Comparison of ENCODE assay signal across 8 mouse cellular contexts in genomic region chr11:5789754-5790333, GRCm38 (mm10). TPM values are rescaled to one million over a fixed set of nuclear protein-coding genes. Genes with fewer than 3 reads are reported as not detected.
DNase-seq lines count a peak whose midpoint lies in the region; ATAC-seq and TF ChIP-seq lines count a peak whose summit lies in the region.

No protein-coding gene starts in this region.

- no peak for DNase-seq in lung, postnatal 4 days
- no peak for DNase-seq in liver, embryonic 14.5 days (ENCODE audit: low read depth in 3 of 3, low spot score in 3 of 3)
- DNase-seq in splenic B cell, adult 2 months (ENCODE audit: low read depth, low spot score), result peak; percentile 86
- no peak for DNase-seq in retina, postnatal 1 day
- no peak for DNase-seq in kidney, postnatal 10 days

- H3K27ac ChIP-seq in lung, embryonic 15.5 days, result no peak overlapping the region
- no peak overlapping the region for H3K27ac ChIP-seq in embryonic fibroblast, embryonic 13.5 days (ENCODE audit: insufficient read depth, low read length)
- peak overlapping the region; percentile 97 for H3K27ac ChIP-seq in liver, embryonic 14.5 days

- H3K9me3 ChIP-seq in lung, embryonic 15.5 days, result no peaks in the 10 kb centered on the region
- H3K9me3 ChIP-seq in liver, embryonic 14.5 days (ENCODE audit: control insufficient read depth, low read length), result no peaks in the 10 kb centered on the region

- H3K4me2 ChIP-seq in lung, embryonic 15.5 days, result peak overlapping the region; percentile 73
- H3K4me2 ChIP-seq in liver, embryonic 14.5 days (ENCODE audit: low read depth), result peak overlapping the region; percentile 99

- TF ChIP-seq EP300 in liver, embryonic 14.5 days (IDR thresholded peaks at IDR 0.05; ENCODE audit: low read depth), result no peak

- 69% methylated on average over 3 of the region's 3 CpGs for WGBS in lung, embryonic 15.5 days
- WGBS in liver, embryonic 14.5 days (ENCODE audit: insufficient replicate concordance), result 33% methylated on average over 3 of the region's 3 CpGs

- H3K4me3 ChIP-seq in lung, embryonic 15.5 days, result peak overlapping the region; percentile 81
- peak overlapping the region; percentile 81; the same call in 1 of the 2 replicates for H3K4me3 ChIP-seq in embryonic fibroblast, embryonic 13.5 days (ENCODE audit: insufficient read depth, low read length)
- peak overlapping the region; percentile 75 to 82 for H3K4me3 ChIP-seq in liver, embryonic 14.5 days (ENCODE audit: insufficient read depth in 1 of 2, low read depth in 2 of 2, low read length in 2 of 2)

- no peaks in the 10 kb centered on the region for H3K27me3 ChIP-seq in lung, embryonic 15.5 days
- no peaks in the 10 kb centered on the region for H3K27me3 ChIP-seq in liver, embryonic 14.5 days (ENCODE audit: control insufficient read depth, insufficient read depth, low read length)
- no peaks in the 10 kb centered on the region for H3K27me3 ChIP-seq in splenic B cell, adult 2 months (ENCODE audit: control insufficient read depth, insufficient read depth, low read length, poor library complexity, severe bottlenecking)

- no peak for TF ChIP-seq CTCF in embryonic fibroblast, embryonic 13.5 days (IDR thresholded peaks at IDR 0.05; ENCODE audit: borderline replicate concordance, insufficient read depth, low read length)
- no peak for TF ChIP-seq CTCF in liver, embryonic 14.5 days (IDR thresholded peaks at IDR 0.05; ENCODE audit: low read depth)

- H3K36me3 ChIP-seq in lung, embryonic 15.5 days, result peaks cover 38% of the 10 kb centered on the region
- H3K36me3 ChIP-seq in liver, embryonic 14.5 days (replicated peaks; ENCODE audit: control insufficient read depth, insufficient read depth, low read depth), result peaks cover 11% of the 10 kb centered on the region
- peaks cover 13% of the 10 kb centered on the region for H3K36me3 ChIP-seq in splenic B cell, adult 2 months (ENCODE audit: control insufficient read depth, insufficient read depth, low read length, poor library complexity, severe bottlenecking)

- peaks cover 20% of the 10 kb centered on the region for H3K4me1 ChIP-seq in lung, embryonic 15.5 days
- H3K4me1 ChIP-seq in embryonic fibroblast, embryonic 13.5 days (ENCODE audit: control insufficient read depth, insufficient read depth, low read length), result peaks cover 9% of the 10 kb centered on the region
- H3K4me1 ChIP-seq in liver, embryonic 14.5 days (replicated peaks; ENCODE audit: control insufficient read depth in 2 of 2, insufficient read depth in 2 of 2, low read length in 1 of 2), result peaks cover 17 to 22% of the 10 kb centered on the region in 2 experiments

- no peak for ATAC-seq in lung, embryonic 15.5 days (ENCODE audit: borderline replicate concordance, extremely low read depth, low FRiP score, low TSS enrichment)
- ATAC-seq in liver, embryonic 14.5 days (ENCODE audit: insufficient read depth), result no peak
- ATAC-seq in cerebellum, adult (ENCODE audit: insufficient number of reproducible peaks, low FRiP score, low TSS enrichment), result no peak

- H3K9ac ChIP-seq in lung, embryonic 15.5 days, result no peak overlapping the region
- peak overlapping the region; percentile 96 for H3K9ac ChIP-seq in liver, embryonic 14.5 days (replicated peaks)

- TF ChIP-seq POLR2A in embryonic fibroblast, embryonic 13.5 days (IDR thresholded peaks at IDR 0.05; ENCODE audit: low read depth, low read length), result no peak

RNA-seq across cellular contexts. Expression of gene Dbnl, which starts 1.6 kb away (rescaled TPM):
- 111 and 115 TPM in 2 replicates for polyA plus RNA-seq in lung, embryonic 15.5 days (2015; fragmentation: Nextera tagmentation; extraction: Ambion mirVana)
- 46.0 and 48.4 TPM in 2 replicates for polyA plus RNA-seq in embryonic fibroblast, embryonic 13.5 days (2011; ENCODE audit: insufficient read length, low read depth, missing spikeins)
- polyA plus RNA-seq in liver, embryonic 14.5 days (2012; rRNA removed), result 27.8 and 31.3 TPM in 2 replicates
- polyA plus RNA-seq in liver, embryonic 14.5 days (2014; fragmentation: Nextera tagmentation; extraction: Ambion mirVana), result 35.9 and 39.7 TPM in 2 replicates

RNA-seq across cellular contexts. Expression of gene Pgam2, which starts 13.7 kb away (rescaled TPM):
- polyA plus RNA-seq in lung, embryonic 15.5 days (2015; fragmentation: Nextera tagmentation; extraction: Ambion mirVana), result 29.6 and 49.3 TPM in 2 replicates
- 2.8 TPM in 1 of 2 replicates, not detected in the other for polyA plus RNA-seq in embryonic fibroblast, embryonic 13.5 days (2011; ENCODE audit: insufficient read length, low read depth, missing spikeins)
- polyA plus RNA-seq in liver, embryonic 14.5 days (2012; rRNA removed), result 0.15 and 0.36 TPM in 2 replicates
- 1.2 and 1.5 TPM in 2 replicates for polyA plus RNA-seq in liver, embryonic 14.5 days (2014; fragmentation: Nextera tagmentation; extraction: Ambion mirVana)

RNA-seq across cellular contexts. Expression of gene Urgcp, which starts 27.7 kb away (rescaled TPM):
- 24.6 and 24.8 TPM in 2 replicates for polyA plus RNA-seq in lung, embryonic 15.5 days (2015; fragmentation: Nextera tagmentation; extraction: Ambion mirVana)
- polyA plus RNA-seq in embryonic fibroblast, embryonic 13.5 days (2011; ENCODE audit: insufficient read length, low read depth, missing spikeins), result 18.5 and 19.7 TPM in 2 replicates
- polyA plus RNA-seq in liver, embryonic 14.5 days (2012; rRNA removed), result 2.9 and 3.5 TPM in 2 replicates
- 4.7 and 6.3 TPM in 2 replicates for polyA plus RNA-seq in liver, embryonic 14.5 days (2014; fragmentation: Nextera tagmentation; extraction: Ambion mirVana)

RNA-seq across cellular contexts. Expression of gene Polm, which starts 48.0 kb away (rescaled TPM):
- 7.1 and 10.0 TPM in 2 replicates for polyA plus RNA-seq in lung, embryonic 15.5 days (2015; fragmentation: Nextera tagmentation; extraction: Ambion mirVana)
- 9.9 and 13.0 TPM in 2 replicates for polyA plus RNA-seq in embryonic fibroblast, embryonic 13.5 days (2011; ENCODE audit: insufficient read length, low read depth, missing spikeins)
- polyA plus RNA-seq in liver, embryonic 14.5 days (2012; rRNA removed), result 4.1 TPM in 2 replicates
- polyA plus RNA-seq in liver, embryonic 14.5 days (2014; fragmentation: Nextera tagmentation; extraction: Ambion mirVana), result 1.5 and 2.1 TPM in 2 replicates
